Mouse (Mus musculus) 3T3-L1 (cell line): Measurements from ENCODE around the gene Gm29735.
"Not testable (repeated sequence)": the region's sequence is repeated elsewhere in the genome, so short reads cannot be mapped to it uniquely, and the experiment has no call there.

Source experiments
- DNase-seq: peaks from one replicate; pipeline ENCODE4 v3.0.0-alpha.2; 2015; ENCODE audit warnings: low read depth, low spot score

Gm29735 gene

GRCm38 (mm10) chr7:142157013-142157412 is at the start of gene Gm29735:
Gene Gm29735 (minus strand): TSS chr7:142157113.
- DNase-seq: not testable (repeated sequence)

GRCm38 (mm10) chr7:142205488-142205887 is 48.6 kb upstream of the Gm29735 start:
- no peak for DNase-seq

- no peak for DNase-seq
Measured at GRCm38 (mm10) chr7:142201064-142201463, 44.2 kb upstream of the Gm29735 start, which contains the start of gene Krtap5-3. Gene Krtap5-3 (plus strand): TSS chr7:142201364.

- DNase-seq: peak; percentile 27
Measured at GRCm38 (mm10) chr7:142198748-142199147, 41.8 kb upstream of the Gm29735 start.

GRCm38 (mm10) chr7:142190289-142190688 is 33.4 kb upstream of the Gm29735 start, which contains the start of gene Gm10153:
Gene Gm10153 (minus strand): TSS chr7:142190389.
- no peak for DNase-seq

GRCm38 (mm10) chr7:142188156-142188555 is 31.2 kb upstream of the Gm29735 start:
- no peak for DNase-seq

- no peak for DNase-seq
Measured at GRCm38 (mm10) chr7:142181021-142181420, 24.1 kb upstream of the Gm29735 start.

GRCm38 (mm10) chr7:142178685-142179084 is 21.8 kb upstream of the Gm29735 start:
- DNase-seq: no peak

- DNase-seq: not testable (repeated sequence)
Measured at GRCm38 (mm10) chr7:142175905-142176304, 19.0 kb upstream of the Gm29735 start, which contains the start of gene Krtap5-2. Gene Krtap5-2 (minus strand): TSS chr7:142176005.

GRCm38 (mm10) chr7:142169836-142170235 is 12.9 kb upstream of the Gm29735 start:
- DNase-seq: peak; percentile 62

- DNase-seq: not testable (repeated sequence)
Measured at GRCm38 (mm10) chr7:142165639-142166038, 8.7 kb upstream of the Gm29735 start, which contains the start of gene Gm4553. Gene Gm4553 (minus strand): TSS chr7:142165739.

GRCm38 (mm10) chr7:142159366-142159765 is 2.5 kb upstream of the Gm29735 start:
- DNase-seq: no peak

GRCm38 (mm10) chr7:142155308-142155707 is 1.6 kb downstream of the Gm29735 start:
- no peak for DNase-seq

GRCm38 (mm10) chr7:142152191-142152590 is 4.7 kb downstream of the Gm29735 start:
- no peak for DNase-seq

- no peak for DNase-seq
Measured at GRCm38 (mm10) chr7:142148633-142149032, 8.3 kb downstream of the Gm29735 start.

- peak; percentile 71 for DNase-seq
Measured at GRCm38 (mm10) chr7:142146033-142146432, 10.9 kb downstream of the Gm29735 start.

GRCm38 (mm10) chr7:142145413-142145940 is 11.4 kb downstream of the Gm29735 start:
- DNase-seq: no peak

- DNase-seq: no peak
Measured at GRCm38 (mm10) chr7:142144507-142144906, 12.4 kb downstream of the Gm29735 start, which contains the start of gene Gm45337. Gene Gm45337 (minus strand): TSS chr7:142144607.

GRCm38 (mm10) chr7:142143506-142144010 is 13.4 kb downstream of the Gm29735 start:
- peak; percentile 79 for DNase-seq

- peak; percentile 71 for DNase-seq
Measured at GRCm38 (mm10) chr7:142140696-142141095, 16.2 kb downstream of the Gm29735 start.

GRCm38 (mm10) chr7:142135934-142136333 is 21.0 kb downstream of the Gm29735 start, which contains the start of gene Gm39115:
Gene Gm39115 (minus strand): TSS chr7:142136034.
- DNase-seq: not testable (repeated sequence)

GRCm38 (mm10) chr7:142134206-142134995 is 22.5 kb downstream of the Gm29735 start:
- DNase-seq: peak; percentile 40
